Mouse (Mus musculus) MEL (cell line): ENCODE data around the gene Pik3cg. TPM values are rescaled to one million over a fixed set of nuclear protein-coding genes. Genes with fewer than 3 reads are reported as not detected.

Source experiments
- DNase-seq: peaks from one replicate; pipeline ENCODE4 v3.0.0; 2011; ENCODE audit warnings: low read depth, low spot score
- H3K27ac ChIP-seq: 2 replicates; pipeline ENCODE4 v1.5.1; 2012; ENCODE audit warnings: low read depth, mild to moderate bottlenecking, control low read depth, low read length, moderate library complexity; ENCODE audit not compliant: control insufficient read depth
- H3K27me3 ChIP-seq, 2 experiments: fragments of 150-350 bp in 1 of 2; sonication (generic) in 1 of 2; 2 replicates each; pipeline ENCODE4 v1.6.1; 2012; ENCODE audit warnings: low read length in 2 of 2, mild to moderate bottlenecking in 2 of 2, improper control_type of control experiment in 1 of 2, moderate library complexity in 1 of 2; ENCODE audit not compliant: insufficient read depth in 2 of 2, control insufficient read depth in 1 of 2
- H3K36me3 ChIP-seq, 2 experiments: 2 replicates each; pipeline ENCODE4 v1.6.1; 2012 to 2014; ENCODE audit warnings: low read length in 2 of 2, improper control_type of control experiment in 1 of 2, inconsistent platforms in 1 of 2, mild to moderate bottlenecking in 1 of 2; ENCODE audit not compliant: insufficient read depth in 2 of 2, control insufficient read depth in 1 of 2
- H3K4me1 ChIP-seq, 2 experiments: fragments of 150-350 bp in 1 of 2; sonication (generic) in 1 of 2; 2 replicates each; pipeline ENCODE4 v1.6.1; 2012; ENCODE audit warnings: low read length in 2 of 2, improper control_type of control experiment in 1 of 2, mild to moderate bottlenecking in 1 of 2; ENCODE audit not compliant: insufficient read depth in 2 of 2, control insufficient read depth in 1 of 2
- H3K4me3 ChIP-seq, 2 experiments: fragments of 150-350 bp in 1 of 2; sonication (generic) in 1 of 2; 2 replicates each; pipeline ENCODE4 v1.5.1; 2012; ENCODE audit warnings: low read depth in 2 of 2, low read length in 2 of 2, mild to moderate bottlenecking in 2 of 2, moderate library complexity in 2 of 2, control low read depth in 1 of 2, improper control_type of control experiment in 1 of 2; ENCODE audit not compliant: control insufficient read depth in 1 of 2, insufficient read depth in 1 of 2
- H3K79me2 ChIP-seq: 2 replicates; pipeline ENCODE4 v1.6.1; 2012; ENCODE audit warnings: mild to moderate bottlenecking, low read length, moderate library complexity; ENCODE audit not compliant: control insufficient read depth, poor library complexity, insufficient read depth
- H3K9ac ChIP-seq: 2 replicates; pipeline ENCODE4 v1.6.1; 2012; ENCODE audit warnings: low read depth, mild to moderate bottlenecking, control low read depth, low read length, moderate library complexity; ENCODE audit not compliant: control insufficient read depth, poor library complexity, severe bottlenecking
- H3K9me3 ChIP-seq: fragments of 150-350 bp; sonication (generic); replicated peaks from 2 replicates; pipeline ENCODE4 v1.6.1; 2012; ENCODE audit warnings: mild to moderate bottlenecking, low read length, improper control_type of control experiment, moderate library complexity; ENCODE audit not compliant: insufficient read depth
- BHLHE40 ChIP-seq: IDR thresholded peaks from 2 replicates; pipeline ENCODE4 v1.6.1; 2012; ENCODE audit warnings: low read depth, mild to moderate bottlenecking, inconsistent platforms, low read length, improper control_type of control experiment, borderline replicate concordance
- CHD1 ChIP-seq: IDR thresholded peaks from 2 replicates; pipeline ENCODE4 v1.6.1; 2012; ENCODE audit warnings: low read depth, mild to moderate bottlenecking, inconsistent platforms, low read length, improper control_type of control experiment
- CHD2 ChIP-seq: IDR thresholded peaks from 2 replicates; pipeline ENCODE4 v1.6.1; 2011; ENCODE audit warnings: low read length, improper control_type of control experiment
- CTCF ChIP-seq, 3 experiments: IDR thresholded peaks in 2 of 3; conservative IDR thresholded peaks in 1 of 3; 2 replicates each; pipeline ENCODE4 v1.5.1; 2011 to 2012; ENCODE audit warnings: low read length in 3 of 3, low read depth in 2 of 3, mild to moderate bottlenecking in 2 of 3, improper control_type of control experiment in 1 of 3, inconsistent platforms in 1 of 3, mixed read lengths in 1 of 3, moderate library complexity in 1 of 3; ENCODE audit not compliant: control insufficient read depth in 1 of 3, insufficient read depth in 1 of 3, poor library complexity in 1 of 3, severe bottlenecking in 1 of 3
- E2F4 ChIP-seq: IDR thresholded peaks from 2 replicates; pipeline ENCODE4 v1.6.1; 2011; ENCODE audit warnings: low read depth, low read length, improper control_type of control experiment, borderline replicate concordance
- ETS1 ChIP-seq: IDR thresholded peaks from 2 replicates; pipeline ENCODE4 v1.6.1; 2012; ENCODE audit warnings: low read depth, mild to moderate bottlenecking, inconsistent platforms, low read length, improper control_type of control experiment, moderate library complexity
- GABPA ChIP-seq: IDR thresholded peaks from 2 replicates; pipeline ENCODE4 v1.6.1; 2012; ENCODE audit warnings: low read depth, mild to moderate bottlenecking, inconsistent platforms, low read length, improper control_type of control experiment, moderate library complexity
- GATA1 ChIP-seq: IDR thresholded peaks from 2 replicates; pipeline ENCODE4 v1.6.1; 2011; ENCODE audit warnings: low read depth, low read length, improper control_type of control experiment
- KAT2A ChIP-seq: conservative IDR thresholded peaks from 2 replicates; pipeline ENCODE4 v1.6.1; 2012; ENCODE audit warnings: low read depth, low read length, improper control_type of control experiment, inconsistent platforms
- MAFK ChIP-seq: IDR thresholded peaks from 2 replicates; pipeline ENCODE4 v1.6.1; 2011; ENCODE audit warnings: low read depth, mild to moderate bottlenecking, low read length, improper control_type of control experiment, borderline replicate concordance
- NRF1 ChIP-seq: IDR thresholded peaks from 2 replicates; pipeline ENCODE4 v1.6.1; 2014; ENCODE audit warnings: low read depth, mild to moderate bottlenecking, inconsistent platforms, low read length, improper control_type of control experiment, moderate library complexity; ENCODE audit not compliant: poor library complexity, insufficient read depth, severe bottlenecking
- RCOR1 ChIP-seq: IDR thresholded peaks from 2 replicates; pipeline ENCODE4 v1.6.1; 2012; ENCODE audit warnings: low read depth, mild to moderate bottlenecking, inconsistent platforms, low read length, improper control_type of control experiment
- TBP ChIP-seq: IDR thresholded peaks from 2 replicates; pipeline ENCODE4 v1.8.0; 2011; ENCODE audit warnings: low read depth, low read length, improper control_type of control experiment
- TCF12 ChIP-seq: IDR thresholded peaks from 2 replicates; pipeline ENCODE4 v1.6.1; 2014; ENCODE audit warnings: low read depth, mild to moderate bottlenecking, inconsistent platforms, low read length, improper control_type of control experiment, moderate library complexity
- UBTF ChIP-seq: IDR thresholded peaks from 2 replicates; pipeline ENCODE4 v1.6.1; 2012; ENCODE audit warnings: low read depth, mild to moderate bottlenecking, inconsistent platforms, low read length, improper control_type of control experiment, moderate library complexity, borderline replicate concordance; ENCODE audit not compliant: insufficient read depth
- USF1 ChIP-seq: IDR thresholded peaks from 2 replicates; pipeline ENCODE4 v1.6.1; 2014; ENCODE audit warnings: low read depth, mild to moderate bottlenecking, inconsistent platforms, low read length, improper control_type of control experiment, moderate library complexity
- USF2 ChIP-seq, 2 experiments: IDR thresholded peaks; 2 replicates each; pipeline ENCODE4 v1.6.1; 2011 to 2012; ENCODE audit warnings: improper control_type of control experiment in 2 of 2, low read length in 2 of 2, borderline replicate concordance in 1 of 2, inconsistent platforms in 1 of 2, low read depth in 1 of 2, mild to moderate bottlenecking in 1 of 2; ENCODE audit not compliant: insufficient read depth in 1 of 2
- ZC3H11A ChIP-seq: IDR thresholded peaks from 2 replicates; pipeline ENCODE4 v1.6.1; 2012; ENCODE audit warnings: low read depth, mild to moderate bottlenecking, inconsistent platforms, low read length, improper control_type of control experiment
- ZKSCAN1 ChIP-seq: IDR thresholded peaks from 2 replicates; pipeline ENCODE4 v1.6.1; 2012; ENCODE audit warnings: low read depth, mild to moderate bottlenecking, inconsistent platforms, low read length, improper control_type of control experiment, moderate library complexity
- polyA plus RNA-seq, 2 experiments: library from polyadenylated mRNA; stranded (reverse) in 1 of 2; unstranded in 1 of 2; fragments of >175 nt in 1 of 2; fragments of >200 nt in 1 of 2; gene quantifications; 2 replicates each; pipeline versions ENCODE4 v1.2.1 to v1.2.4; 2012; ENCODE audit warnings: low replicate concordance in 2 of 2, low read depth in 1 of 2; ENCODE audit not compliant: insufficient read length in 2 of 2, insufficient read depth in 1 of 2, missing spikeins in 1 of 2
- total RNA-seq: library from RNA; depleted of rRNA; stranded (reverse); fragments of 300-350 nt; gene quantifications from 2 replicates; pipeline ENCODE4 v1.2.3, GENCODE M21; 2012

The Pik3cg gene
- total and polyA plus RNA-seq, 3 experiments, result 4.9 to 8.5 TPM; not detected in 1

DNA sequence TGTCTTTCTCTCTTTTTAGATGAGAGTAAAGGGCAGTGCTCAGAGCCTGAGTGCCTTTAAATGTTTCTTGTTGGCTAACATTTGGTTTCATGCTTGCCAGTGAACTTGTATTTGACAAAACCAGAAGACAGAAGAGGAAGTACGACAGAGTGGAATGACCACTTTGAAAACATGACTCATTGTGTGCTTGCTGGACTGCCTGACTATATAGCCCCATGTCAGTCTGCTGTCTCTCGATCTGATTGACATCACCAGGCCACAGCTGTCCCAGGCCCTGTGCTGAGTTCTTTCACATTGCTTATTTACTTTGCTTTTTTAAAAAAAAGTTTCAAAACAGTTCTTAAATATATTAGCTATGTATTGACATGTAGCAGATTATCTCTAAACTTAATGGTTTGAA is 44.8 kb downstream of the Pik3cg start:
- Histone ChIP-seq H3K79me2 (no peaks in the 10 kb centered on the region), H3K4me3 (no peak overlapping the region), H3K27ac (no peak overlapping the region), H3K4me1 (0 out of 4 replicates have a peak, but pooled peaks cover 0 to 3% of the 10 kb centered on the region in 2 experiments), H3K27me3 (no peaks in the 10 kb centered on the region), H3K9ac (no peak overlapping the region), H3K9me3 (no peaks in the 10 kb centered on the region), H3K36me3 (0 out of 4 replicates have a peak, but pooled peaks cover 0 to 3% of the 10 kb centered on the region in 2 experiments)
- no peak for TF ChIP-seq ZKSCAN1
- peak; percentile 36 for DNase-seq

DNA sequence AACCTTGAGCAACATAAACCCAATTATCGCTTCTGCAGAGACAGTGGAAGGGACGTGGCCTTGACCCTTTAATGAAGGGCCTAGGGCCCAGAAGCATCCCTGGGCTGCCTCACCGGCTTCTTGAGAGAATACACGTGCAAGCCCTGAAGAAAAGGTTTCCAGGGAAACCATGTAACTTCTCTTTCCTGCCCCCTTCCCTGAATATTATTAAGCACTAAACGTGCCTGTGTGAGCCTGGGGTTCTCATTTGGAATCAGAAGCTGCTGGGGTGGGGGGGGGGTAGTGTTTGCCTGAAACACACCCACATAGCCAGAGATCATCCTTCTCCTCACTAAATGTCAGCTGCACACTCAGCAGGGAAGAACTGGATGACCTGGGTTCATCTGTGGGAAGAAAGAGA is 49.7 kb downstream of the Pik3cg start:
- 0 out of 4 replicates have a peak, but pooled peaks cover 0 to 3% of the 10 kb centered on the region in 2 experiments for H3K4me1 ChIP-seq
- peaks cover 0 to 2% of the 10 kb centered on the region in 2 experiments; a peak in 2 of 4 replicates for H3K27me3 ChIP-seq
- H3K79me2 ChIP-seq, result no peaks in the 10 kb centered on the region
- H3K9ac ChIP-seq, result no peak overlapping the region
- H3K9me3 ChIP-seq, result no peaks in the 10 kb centered on the region
- TF ChIP-seq CHD2, result no peak
- TF ChIP-seq CTCF (IDR thresholded peaks at IDR 0.05 in 2 of 3, conservative IDR thresholded peaks at IDR 0.05 in 1 of 3; ENCODE audit: control insufficient read depth in 1 of 3, insufficient read depth in 1 of 3, low read depth in 2 of 3, low read length in 3 of 3, poor library complexity in 1 of 3, severe bottlenecking in 1 of 3), result no peak
- TF ChIP-seq BHLHE40, result no peak
- TF ChIP-seq RCOR1, result no peak
- no peak for TF ChIP-seq CHD1
- TF ChIP-seq GABPA, result no peak
- TF ChIP-seq USF2 (IDR thresholded peaks at IDR 0.05; ENCODE audit: borderline replicate concordance in 1 of 2, insufficient read depth in 1 of 2, low read depth in 1 of 2, low read length in 2 of 2), result no peak
- no peak for TF ChIP-seq E2F4
- no peak for TF ChIP-seq ETS1
- TF ChIP-seq TBP, result no peak
- no peak for TF ChIP-seq GATA1
- TF ChIP-seq MAFK, result no peak
- no peak for TF ChIP-seq KAT2A
- TF ChIP-seq USF1, result no peak
- no peak for TF ChIP-seq ZC3H11A
- TF ChIP-seq UBTF, result no peak
- TF ChIP-seq NRF1, result no peak
- no peak for TF ChIP-seq TCF12
- no peak overlapping the region for H3K4me3 ChIP-seq
- no peak for DNase-seq
- H3K27ac ChIP-seq, result no peak overlapping the region
- 0 out of 4 replicates have a peak, but pooled peaks cover 0 to 2% of the 10 kb centered on the region in 2 experiments for H3K36me3 ChIP-seq
